Mouse (Mus musculus): Measurements from ENCODE around the gene Trdmt1.

GRCm38 (mm10) chr2:13490480-13490879, 54.0 kb downstream of the Trdmt1 start:
- TF ChIP-seq ZNF384 (IDR thresholded peaks at IDR 0.05; ENCODE audit: low read depth, low read length) (no peak), HCFC1 (IDR thresholded peaks at IDR 0.05; ENCODE audit: borderline replicate concordance, insufficient read depth, low read length) (no peak)
